Mouse (Mus musculus): ENCODE data around the gene Gm28044.

- TF ChIP-seq CTCF (IDR thresholded peaks at IDR 0.05; ENCODE audit: low read depth, low read length) (no peak), POLR2A (IDR thresholded peaks at IDR 0.05; ENCODE audit: borderline replicate concordance, low read depth, low read length) (no peak)
Measured at GRCm38 (mm10) chr13:67360131-67360744, at the start of gene Gm28044, which contains the start of gene Zfp953.
